Mouse (Mus musculus) megakaryocyte progenitor cell, adult 5-6 weeks (primary cell): ENCODE data around the gene Ptprm. TPM values are rescaled to one million over a fixed set of nuclear protein-coding genes. Genes with fewer than 3 reads are reported as not detected.

ENCODE experiments used
- ATAC-seq: replicated peaks from 2 replicates; pipeline ENCODE4 v1.8.0; 2016; ENCODE audit warnings: mild to moderate bottlenecking, moderate TSS enrichment, inconsistent platforms; ENCODE audit not compliant: poor library complexity
- total RNA-seq, 2 experiments: library from RNA; stranded (forward) in 1 of 2; stranded (reverse) in 1 of 2; fragments of 157-497, 149-512 nt in 1 of 2; fragments of 200-1000 nt in 1 of 2; gene quantifications; 2 replicates each; pipeline versions ENCODE4 v1.2.3 to v1.2.4; 2015 to 2017

The Ptprm gene
- total RNA-seq, 2 experiments from 2014 or later, result 0.22 TPM; not detected in 1

DNA sequence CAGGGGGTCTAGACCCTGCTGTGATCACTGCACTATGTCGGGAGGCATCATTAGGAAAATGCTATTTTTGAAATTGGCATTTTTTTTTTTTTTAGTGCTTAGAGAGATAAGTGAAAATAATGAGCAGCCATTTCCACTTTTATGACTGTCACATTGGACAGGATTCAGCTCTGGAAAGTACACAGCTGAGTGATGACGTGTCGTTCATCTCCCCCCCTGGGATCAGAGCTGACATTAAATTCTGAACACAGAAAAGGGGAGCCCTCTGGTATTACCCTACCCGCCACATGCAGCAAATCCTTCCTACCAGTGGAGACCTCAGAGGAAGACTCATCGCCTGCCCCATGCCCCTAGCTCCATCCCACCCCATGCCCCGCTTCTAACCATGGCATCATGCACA is 540.5 kb downstream of the Ptprm start:
- no peak for ATAC-seq

DNA sequence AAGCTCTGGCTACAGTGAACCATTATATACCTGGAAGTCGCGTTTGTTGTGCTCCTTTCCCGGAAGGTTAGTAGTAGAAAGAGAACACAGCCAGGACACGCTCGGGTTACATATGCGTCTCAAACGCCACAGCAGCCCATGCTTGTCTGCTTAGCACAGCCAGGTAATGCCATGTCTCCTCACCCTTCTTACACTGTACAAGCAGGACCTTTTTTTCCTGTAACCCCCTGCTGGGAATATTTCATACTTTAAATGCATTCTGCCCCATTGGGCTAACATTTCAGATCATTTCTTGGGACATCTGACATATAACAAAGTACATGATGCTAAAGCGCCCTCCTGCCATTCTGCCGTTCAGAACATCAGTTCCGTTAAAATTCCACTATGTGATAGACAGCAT is 540.9 kb downstream of the Ptprm start:
- no peak for ATAC-seq

DNA sequence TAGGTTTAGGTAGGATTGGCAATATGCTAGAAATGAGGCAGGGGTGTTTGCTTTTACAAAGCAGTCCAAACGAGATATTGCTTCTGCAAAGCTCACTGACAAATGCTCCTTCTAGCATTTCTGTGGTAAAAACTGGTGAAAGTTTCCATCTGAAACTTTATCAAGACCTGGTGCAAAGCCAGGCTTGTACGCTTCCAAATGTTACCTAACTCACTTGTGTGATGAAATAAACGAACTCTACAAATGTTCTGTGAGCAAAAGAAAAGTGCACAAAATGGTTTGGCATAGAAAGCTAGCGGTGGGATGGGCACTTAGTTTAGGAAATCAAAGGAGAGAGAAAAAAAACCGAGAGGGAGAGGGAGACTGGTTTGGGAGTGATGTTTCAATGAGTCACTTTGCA is 544.5 kb downstream of the Ptprm start:
- no peak for ATAC-seq

DNA sequence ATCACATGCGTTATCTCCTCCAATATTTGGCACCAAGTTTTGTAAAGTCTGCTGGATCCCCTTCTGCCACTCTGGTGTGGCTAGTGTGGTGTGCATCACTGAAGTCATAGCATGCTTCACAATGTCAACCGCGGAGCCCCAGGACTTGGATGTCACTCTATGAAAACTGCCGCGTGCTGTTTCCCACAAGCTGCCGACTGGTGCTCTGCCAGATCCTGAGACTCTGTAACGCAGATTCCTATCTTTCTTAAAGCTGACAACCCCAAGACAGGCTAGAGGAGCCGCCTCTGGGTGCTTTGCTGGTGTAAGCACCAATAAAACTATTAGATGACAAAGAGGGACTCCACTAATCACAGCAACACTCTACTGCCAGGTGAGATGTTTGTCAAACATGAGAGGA is 546.1 kb downstream of the Ptprm start:
- ATAC-seq, result no peak

DNA sequence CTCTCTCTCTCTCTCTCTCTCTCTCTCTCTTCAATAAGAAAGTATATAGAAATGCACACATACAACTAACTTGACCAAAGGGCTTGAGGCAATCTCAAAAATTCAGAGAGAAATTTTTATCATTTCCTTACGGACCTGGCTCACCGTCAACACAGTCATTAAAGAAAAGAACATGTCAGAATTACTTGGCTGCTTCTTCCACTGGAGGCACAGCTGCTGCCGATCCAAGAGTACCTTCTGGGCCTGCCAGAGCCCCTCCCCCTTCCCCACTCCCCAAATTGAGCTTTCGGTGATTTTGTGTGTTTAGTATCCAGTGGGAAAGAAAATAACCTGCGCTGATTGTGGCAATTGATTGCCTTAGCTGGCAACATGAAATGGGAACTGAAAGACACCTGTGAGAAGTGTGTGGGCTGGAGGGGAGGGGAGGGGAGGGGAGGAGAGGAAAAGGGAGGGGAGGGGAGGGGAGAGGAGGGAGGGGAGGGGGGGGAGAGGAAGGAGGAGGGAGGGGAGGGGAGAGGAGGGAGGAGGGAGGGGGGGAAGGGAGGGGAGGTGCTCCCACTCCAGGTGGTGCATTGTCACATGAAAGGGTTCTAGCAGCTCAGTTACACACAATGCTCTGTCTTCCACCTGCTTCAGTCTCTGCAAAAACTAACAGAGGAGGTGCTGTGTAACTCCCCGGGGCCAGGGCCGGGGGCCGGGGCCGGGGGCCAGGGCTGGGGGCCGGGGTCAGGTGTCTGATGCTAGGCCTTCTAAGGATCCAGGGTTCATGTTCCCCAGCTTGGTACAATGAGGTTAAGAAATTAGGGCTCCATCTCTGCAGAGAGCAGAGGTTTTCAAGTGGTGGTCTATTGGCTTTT is 552.2 kb downstream of the Ptprm start:
- no peak for ATAC-seq

DNA sequence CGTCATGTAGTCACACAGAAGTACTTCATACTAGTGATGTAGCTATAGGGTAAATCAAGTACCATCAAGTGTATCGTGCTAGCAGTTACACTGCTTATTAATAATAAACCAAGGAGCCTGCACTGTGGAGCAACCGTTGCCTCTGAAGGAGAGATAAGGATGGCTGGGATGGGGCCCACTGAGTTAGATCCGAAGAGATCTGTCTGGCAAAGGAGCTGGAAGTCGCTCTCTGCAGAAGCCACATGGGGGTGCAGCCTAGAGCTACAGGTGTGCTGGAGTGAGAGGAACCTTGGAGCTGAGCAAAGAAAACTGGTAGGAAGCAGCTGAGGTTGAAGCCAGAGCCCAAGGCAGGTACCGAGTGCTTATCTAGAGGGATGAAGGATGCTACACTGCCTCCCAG is 554.0 kb downstream of the Ptprm start:
- no peak for ATAC-seq

DNA sequence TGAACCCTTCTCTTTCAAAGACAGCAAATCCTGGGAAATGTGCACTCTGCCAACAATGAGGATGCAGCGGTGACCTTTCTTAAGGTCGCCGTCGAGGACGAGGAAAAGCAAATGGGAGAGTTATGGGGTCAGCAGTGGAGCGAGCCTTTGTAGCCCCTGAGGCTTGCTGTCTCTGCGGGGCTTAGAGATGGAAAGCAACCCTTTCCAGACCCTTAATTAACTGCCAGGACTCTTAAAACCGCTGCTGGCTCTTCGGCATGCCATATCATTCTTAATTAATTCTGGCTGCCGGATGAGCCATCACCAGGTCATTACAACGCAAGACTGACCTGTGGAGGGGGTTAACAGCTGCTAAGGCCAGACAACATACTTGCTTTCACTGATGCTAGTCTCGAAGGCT is 568.1 kb downstream of the Ptprm start:
- ATAC-seq, result no peak

DNA sequence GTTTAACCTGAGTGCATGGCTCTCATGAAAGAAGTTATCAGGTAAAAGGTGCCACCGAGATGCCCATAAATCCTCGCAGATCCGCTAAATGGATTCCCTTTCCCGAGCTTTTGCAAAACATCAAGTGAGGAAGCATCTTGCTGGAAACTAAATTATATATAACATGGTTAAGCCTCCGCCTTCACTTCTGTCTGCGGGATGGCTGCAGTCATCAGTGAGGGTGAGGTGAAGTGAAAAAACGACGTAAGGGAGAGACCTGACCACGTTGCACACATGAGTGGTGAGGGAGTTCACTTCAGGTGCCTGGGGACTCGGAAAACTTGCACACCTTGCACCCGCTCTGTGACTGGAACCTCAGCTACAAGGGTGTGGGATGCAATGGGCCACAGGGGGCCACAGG is 568.7 kb downstream of the Ptprm start:
- no peak for ATAC-seq

DNA sequence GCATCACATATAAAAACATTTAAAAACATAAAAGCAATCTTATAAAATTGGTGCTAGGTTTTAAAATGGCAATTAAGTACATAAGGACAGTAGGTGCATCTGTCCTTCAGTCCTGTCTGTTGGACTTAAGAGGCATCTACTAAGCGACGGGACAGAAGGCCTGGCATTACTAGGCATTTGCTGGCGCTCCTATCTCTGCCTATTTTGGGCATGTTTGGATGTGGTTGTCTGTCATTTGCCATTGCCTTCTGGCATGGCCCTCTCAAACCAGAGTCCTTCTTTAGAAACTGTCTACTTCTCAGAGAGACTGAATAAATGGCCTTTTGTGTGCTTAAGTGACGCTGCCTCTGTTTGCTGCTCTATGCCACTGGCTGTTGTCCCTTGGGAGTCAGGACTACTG is 570.7 kb downstream of the Ptprm start:
- ATAC-seq, result no peak

DNA sequence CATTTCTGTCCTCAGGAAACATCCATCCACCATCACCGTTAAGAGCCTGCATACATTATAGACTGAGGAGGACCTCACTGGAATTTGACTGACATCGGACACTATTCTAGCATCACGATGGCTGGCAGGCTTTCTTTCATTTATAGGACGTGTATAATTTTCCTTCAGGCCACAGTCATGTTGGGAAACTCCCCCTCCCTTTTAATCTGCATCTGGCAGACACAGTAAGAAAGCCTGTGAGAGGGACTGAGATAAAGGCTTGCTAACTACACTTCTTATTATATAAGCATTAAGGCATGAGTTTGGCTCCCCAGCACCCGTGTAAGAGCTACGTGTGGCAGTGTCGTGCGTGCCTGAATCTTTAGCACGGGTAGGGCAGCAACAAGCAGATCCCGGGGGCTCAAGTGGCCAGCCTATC is 571.2 kb downstream of the Ptprm start:
- ATAC-seq, result no peak

DNA sequence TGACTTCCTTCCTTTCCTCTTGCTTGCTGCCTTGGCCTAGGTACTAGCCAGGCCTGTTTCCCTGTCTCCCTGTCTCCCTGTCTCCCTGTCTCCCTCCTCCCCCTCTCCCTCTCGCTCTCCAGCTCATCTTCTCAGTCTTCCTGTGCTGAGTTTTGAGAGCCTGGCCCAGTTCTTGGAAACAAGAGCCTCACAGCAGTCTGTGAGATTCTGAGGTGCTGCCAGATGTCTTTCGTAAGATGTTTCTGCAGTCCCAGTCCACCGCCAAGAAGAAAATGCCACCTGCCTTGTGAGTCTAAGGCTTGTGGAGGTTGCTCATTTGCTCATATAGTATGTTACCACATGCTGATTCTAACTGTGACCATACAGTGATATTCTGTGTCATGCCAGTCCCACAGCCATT is 572.3 kb downstream of the Ptprm start:
- no peak for ATAC-seq

DNA sequence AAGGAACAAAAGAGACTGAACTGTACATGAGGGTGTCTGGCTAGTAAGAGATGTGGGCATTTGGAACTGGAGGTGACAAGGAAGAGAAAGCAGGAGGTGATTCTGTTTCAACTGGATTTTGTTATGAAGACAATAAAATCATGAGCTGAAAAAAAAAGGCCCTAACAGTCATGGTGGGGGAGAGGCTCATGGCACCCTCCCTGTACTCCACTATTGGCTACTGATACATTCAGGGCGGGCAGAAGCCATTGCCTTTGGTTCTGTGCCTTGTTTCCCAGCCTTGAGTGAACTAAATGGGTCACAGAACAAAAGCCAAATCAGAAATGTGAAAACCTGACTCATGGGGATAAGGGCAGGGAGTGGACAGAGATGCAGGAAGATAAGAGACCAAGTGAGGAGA is 575.2 kb downstream of the Ptprm start:
- no peak for ATAC-seq

DNA sequence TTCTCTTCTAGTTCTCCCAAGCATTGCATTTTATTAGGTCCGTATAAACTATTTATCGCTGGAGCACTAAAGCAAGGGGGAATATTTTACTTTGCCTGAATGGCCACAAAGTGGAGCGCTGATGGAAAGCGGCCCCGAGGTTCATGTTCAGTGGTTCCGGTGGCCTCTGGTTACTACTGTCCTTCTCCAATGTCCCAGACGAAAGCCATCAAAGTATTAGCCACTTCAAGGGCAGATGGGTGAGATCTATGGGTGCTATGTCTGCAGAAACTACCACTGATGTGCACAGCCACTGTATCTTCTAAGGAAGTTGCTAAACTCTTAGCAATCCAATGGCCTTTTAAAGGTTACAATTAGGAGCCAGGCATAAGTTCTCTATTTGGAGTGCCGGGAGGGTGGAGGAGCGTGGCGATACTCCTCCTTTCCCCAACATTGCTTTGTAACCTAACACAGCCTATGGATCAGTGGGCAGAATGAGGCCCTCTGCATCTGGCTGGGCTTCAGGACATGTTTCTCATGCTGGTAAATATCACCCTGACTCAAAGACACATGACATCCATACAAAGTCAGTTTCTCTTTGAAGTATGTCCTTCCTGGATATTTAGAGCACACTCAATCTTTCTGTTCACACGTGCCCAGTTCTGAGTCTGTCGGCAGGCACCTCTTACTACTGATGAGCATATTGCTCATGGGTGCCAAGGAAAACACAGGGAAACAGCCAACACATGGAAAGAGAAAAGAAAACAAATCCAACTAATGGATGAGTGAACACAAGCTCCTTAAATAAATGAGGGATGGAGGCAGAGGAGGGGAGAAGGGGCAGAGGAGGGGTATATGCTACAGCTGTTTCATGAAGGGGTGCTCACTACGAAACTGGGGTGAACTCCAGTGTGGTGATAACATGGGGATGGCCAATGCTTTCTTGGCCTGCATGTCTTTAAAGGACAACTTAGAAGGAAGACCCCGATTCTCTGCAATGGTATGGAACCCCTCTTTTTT is 584.6 kb downstream of the Ptprm start:
- no peak for ATAC-seq

DNA sequence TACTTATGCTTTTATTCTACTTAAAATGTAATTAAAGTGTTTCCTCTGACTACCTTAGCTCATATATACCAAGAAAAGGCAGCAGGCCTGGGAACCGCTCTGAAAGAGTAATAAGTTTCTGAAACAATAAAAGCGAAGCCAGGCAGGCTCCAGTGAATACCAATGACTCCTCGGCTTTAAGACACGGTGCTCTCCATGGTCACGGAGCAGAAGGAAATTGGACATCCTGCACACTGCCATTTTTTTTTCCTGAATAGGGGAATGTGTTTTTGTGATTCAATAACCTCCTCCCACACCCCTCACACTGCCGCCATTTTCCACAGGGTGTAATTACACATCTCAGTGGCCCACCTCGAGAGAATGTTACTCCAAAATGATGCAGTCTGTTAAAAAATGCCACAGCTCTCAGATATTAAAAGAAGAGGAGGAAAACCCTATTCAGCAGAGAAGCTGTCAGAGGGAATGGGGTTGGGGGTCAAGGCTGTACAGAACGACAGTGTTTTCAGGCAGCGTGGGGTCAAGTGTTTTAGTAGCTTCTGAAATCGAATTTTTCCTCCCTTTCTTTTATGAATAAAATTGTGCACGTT is 585.5 kb downstream of the Ptprm start:
- no peak for ATAC-seq

DNA sequence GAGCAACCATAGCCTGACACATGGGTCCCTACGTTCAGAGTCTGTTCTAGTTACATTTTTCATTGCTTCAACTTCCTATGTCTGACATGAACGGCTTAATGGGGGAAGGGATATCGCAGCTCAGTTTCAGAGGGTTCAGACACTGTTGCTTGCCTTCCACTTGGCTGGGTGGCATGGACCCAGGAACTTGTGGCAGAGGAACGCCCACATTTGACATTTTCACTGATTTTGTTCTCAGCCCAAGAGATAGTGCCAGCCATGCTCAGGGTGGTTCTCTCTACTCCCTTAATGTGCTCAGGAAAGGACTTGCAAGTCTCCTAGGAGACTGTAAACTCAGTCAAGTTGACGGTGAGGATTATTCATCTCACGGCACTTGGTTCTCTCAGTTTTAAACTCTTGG is 588.1 kb downstream of the Ptprm start:
- no peak for ATAC-seq

DNA sequence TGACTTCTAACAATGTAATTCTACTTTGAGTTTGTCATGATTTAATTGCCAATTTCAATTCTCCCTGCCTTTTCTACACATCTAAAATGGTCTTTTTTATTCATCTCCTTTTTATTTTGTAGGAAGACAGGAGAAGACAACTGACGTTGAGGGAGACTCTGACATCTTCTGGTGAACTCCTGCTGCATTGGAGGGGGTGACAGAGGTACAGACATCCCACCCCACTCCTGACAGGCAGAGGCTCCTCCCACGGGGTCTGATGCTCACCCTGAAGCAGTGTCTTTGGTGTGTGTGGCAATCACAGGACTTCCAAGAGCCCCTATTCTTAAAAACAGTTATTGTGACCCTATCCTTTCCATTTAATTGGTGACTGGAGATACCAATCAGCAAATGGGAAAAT is 589.8 kb downstream of the Ptprm start:
- no peak for ATAC-seq

DNA sequence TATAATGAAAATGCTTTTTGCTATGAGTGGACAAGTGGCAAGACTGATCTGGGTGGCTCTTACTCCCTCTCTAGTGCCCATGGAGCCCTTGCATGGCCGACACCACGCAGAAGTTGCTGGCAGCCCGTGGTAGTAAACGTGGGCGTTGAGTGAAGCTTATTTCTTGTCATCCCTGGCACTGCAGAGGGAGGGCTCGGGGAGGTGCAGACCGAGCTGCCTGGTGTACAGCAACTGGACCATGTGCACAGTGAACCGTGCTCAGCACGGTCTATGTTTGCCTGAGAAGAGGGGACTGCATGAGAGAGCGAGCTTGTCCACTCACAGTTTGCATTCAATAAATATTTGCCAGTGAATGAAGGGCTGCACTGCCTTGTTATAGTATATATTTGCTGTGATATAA is 591.5 kb downstream of the Ptprm start:
- no peak for ATAC-seq

DNA sequence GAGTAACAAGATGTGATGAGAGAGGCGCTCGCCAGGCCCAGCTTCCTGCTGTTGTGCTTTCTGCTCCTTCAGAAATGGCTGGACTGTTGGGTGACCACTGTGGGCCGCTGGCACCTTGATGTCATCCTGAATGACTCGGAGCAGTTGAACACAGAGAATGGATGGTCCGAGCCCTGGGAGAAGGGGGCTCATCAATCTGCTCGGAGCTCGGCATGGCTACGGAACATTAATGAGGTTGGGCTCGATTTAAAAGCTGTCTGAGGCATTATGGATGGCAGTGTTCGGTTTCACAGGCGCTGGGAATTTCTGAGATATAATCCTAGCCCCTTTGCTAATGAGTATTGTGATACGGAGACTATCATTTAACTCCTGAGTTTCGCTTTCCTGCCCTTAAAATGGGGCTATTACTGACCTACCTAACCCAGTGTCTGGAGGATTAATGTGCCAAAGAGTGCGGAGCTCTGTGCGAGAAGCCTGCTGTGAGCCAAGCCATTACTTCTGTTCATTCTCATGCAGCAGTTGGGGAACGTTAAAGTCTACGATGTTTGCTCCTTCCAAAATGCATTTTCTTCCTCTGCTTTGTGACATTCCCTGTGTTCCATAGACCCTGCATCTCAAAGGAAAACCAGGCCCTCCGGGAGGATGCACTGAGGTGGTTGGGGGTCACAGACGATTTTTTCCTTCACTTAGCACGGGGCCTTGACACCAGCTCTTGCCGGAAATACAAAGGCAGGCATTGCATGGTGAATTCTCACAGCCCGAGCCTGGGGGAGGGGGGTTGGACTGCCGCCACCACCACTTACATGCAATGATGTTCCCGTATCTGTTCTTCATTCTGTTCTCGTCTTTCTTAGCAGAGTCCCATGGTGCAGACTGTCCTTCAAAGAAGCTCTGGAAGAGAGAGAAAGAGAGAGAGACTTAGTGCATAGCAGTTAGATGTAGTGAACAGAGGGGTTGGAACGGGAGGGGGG is 592.6 kb downstream of the Ptprm start:
- no peak for ATAC-seq

DNA sequence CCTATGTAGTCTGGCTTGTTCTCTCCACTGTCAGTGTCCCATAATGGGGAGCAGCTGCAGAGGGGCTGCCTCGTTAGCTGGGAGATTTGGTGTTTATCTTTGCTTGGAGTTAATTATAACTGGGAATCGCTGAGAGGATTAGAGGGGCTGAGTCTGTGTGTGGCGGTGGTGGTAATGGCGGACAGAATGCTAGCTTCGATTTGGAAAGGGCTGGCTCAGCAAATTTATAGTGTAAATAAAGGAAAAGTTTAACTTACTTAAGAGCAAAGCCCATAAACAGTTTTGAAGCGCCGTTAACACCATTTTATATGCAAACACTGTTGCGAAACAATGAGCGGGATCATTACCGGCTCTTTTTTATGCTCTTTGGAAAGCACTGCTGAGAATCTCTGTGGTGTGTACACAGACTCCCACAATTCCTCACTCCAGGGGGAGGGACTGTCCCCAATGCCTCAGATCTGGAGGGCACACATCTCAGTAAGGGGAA is 597.2 kb downstream of the Ptprm start:
- peak; percentile 70 for ATAC-seq

DNA sequence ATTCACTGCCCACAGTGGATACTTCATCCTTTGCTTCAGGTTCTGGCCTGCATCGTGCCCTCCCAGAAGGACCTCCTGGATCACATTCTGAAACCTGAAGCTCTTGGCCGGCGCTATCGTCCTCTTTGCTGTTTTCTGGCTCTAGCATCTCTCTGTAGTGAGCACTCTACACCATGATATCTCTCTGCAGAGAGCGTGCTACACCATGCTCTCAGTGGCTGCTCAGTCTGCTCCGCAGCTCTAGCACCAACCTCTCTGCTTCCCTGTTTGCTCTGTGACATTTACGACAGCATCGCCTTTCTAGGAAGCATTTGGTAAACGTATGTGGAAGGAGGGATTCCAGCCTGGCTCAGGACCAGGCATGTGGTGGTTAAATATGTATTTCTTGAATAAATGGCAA is 597.8 kb downstream of the Ptprm start:
- no peak for ATAC-seq
